Mouse (Mus musculus): ENCODE measurements at regions not wholly inside any gene's neighbourhood (a gene's known extent, or its start where the extent isn't known, plus 50 kb on each side); places are given as distances from the start of the nearest gene placed in this dataset.

- DNase-seq (ENCODE audit: low spot score) = no peak
- Histone ChIP-seq H3K36me3 (no peaks in the 10 kb centered on the region), H3K4me1 (peaks cover 37% of the 10 kb centered on the region), H3K9me3 (replicated peaks) (no peaks in the 10 kb centered on the region), H3K4me3 (peak overlapping the region; percentile 52; the same call in 1 of the 2 replicates), H3K27ac (replicated peaks) (peak overlapping the region; percentile 75; the same call in 1 of the 2 replicates), H3K27me3 (ENCODE audit: low read depth, poor library complexity, severe bottlenecking) (peaks cover 10% of the 10 kb centered on the region)
- 86% methylated on average over 2 of the region's 2 CpGs for WGBS
Observed at GRCm38 (mm10) chr2:57617258-57617657, 379.8 kb downstream of the Gpd2 start.

DNA sequence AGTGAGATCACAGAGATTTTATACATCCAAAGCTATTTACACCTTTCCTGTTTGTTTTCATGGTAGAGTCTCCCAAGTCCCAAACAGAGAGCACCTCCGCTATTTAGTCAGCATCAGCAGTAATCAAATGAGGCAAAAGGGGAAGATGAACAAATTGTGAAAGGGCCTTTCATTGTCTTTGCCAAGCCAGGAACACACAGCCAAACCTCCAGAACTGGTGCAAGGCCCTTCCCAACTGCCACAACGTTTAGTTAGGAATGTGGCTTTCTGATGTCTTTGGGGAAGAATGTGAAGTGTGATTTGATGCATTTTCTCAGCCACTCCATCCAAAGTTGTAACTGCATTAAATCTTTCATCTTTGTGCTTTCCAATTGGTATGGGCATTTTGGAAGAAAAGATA lies 353.6 kb upstream of the Galnt5 start:
- 73% methylated on average over 2 of the region's 2 CpGs for WGBS
- H3K4me3 ChIP-seq = no peak overlapping the region
- H3K27ac ChIP-seq (replicated peaks) = no peak overlapping the region
- H3K9me3 ChIP-seq (replicated peaks) = no peaks in the 10 kb centered on the region
- H3K27me3 ChIP-seq (ENCODE audit: low read depth, poor library complexity, severe bottlenecking) = no peaks in the 10 kb centered on the region
- H3K4me1 ChIP-seq = no peaks in the 10 kb centered on the region
- no peaks in the 10 kb centered on the region for H3K36me3 ChIP-seq
- DNase-seq (ENCODE audit: low spot score) = no peak

DNA sequence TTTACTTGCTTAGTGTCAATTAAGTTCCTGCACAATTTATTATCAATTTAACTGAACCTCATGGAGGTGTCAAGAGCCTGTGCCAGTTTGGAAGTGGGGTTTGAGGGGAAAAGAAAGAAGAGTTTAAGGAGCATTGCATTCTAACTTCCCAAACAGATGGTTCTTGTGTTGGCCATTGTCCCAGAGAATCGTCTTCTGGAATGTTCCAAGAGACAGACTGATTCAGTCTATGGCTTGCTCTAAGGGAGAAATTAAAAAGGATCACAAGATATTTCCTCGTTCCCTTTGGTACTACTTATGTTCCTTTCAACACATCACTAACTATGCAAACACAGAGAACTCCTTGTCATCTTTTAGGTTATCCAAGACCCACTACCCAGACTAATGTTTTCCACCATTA lies 353.1 kb upstream of the Galnt5 start:
- 88% methylated on average over 2 of the region's 2 CpGs for WGBS
- no peaks in the 10 kb centered on the region for H3K27me3 ChIP-seq (ENCODE audit: low read depth, poor library complexity, severe bottlenecking)
- H3K4me1 ChIP-seq = no peaks in the 10 kb centered on the region
- no peak for DNase-seq (ENCODE audit: low spot score)
- no peaks in the 10 kb centered on the region for H3K9me3 ChIP-seq (replicated peaks)
- no peaks in the 10 kb centered on the region for H3K36me3 ChIP-seq
- no peak overlapping the region for H3K4me3 ChIP-seq
- H3K27ac ChIP-seq (replicated peaks) = no peak overlapping the region

DNA sequence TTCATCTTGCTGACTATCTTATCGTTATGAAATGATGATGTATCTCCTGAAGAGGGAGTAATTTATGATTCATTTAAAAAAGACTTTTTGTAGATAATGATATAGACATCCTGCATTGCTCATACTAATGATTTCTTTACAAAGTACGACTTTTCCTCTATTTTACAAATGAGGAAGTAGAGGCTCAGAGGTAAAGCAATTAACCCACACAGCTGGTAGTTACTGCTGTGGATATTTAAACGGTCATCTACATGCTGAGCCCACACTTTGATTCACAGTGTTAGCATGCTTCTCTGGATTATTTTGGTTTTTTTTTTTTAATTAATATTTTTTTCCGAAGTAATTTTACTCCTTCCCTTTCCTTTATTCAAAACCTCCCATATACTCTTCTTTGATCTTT lies 348.7 kb upstream of the Galnt5 start:
- DNase-seq (ENCODE audit: low spot score) = no peak
- Histone ChIP-seq H3K27ac (replicated peaks) (no peak overlapping the region), H3K4me3 (no peak overlapping the region), H3K4me1 (no peaks in the 10 kb centered on the region), H3K27me3 (ENCODE audit: low read depth, poor library complexity, severe bottlenecking) (no peaks in the 10 kb centered on the region), H3K9me3 (replicated peaks) (no peaks in the 10 kb centered on the region), H3K36me3 (no peaks in the 10 kb centered on the region)
- WGBS = 91% methylated on average over 4 of the region's 4 CpGs

DNA sequence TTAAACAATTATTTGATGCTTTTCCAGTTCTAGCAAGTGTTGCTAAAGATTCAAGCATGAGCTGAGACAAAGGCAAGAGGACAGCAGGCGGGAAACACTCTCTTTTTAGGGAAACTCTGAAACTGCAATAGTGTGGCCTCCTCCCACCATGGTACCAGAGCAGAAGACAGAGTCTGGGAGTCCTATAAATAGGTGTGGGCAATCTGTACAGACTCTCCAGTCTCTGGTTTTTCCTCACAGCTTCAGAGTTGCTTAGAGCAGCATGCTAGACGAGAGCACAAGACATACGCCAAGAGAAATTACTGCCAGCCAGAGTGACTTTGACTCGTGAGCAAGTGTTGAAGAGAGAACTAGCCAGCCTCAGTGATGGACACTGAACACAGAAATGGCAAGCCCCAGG lies 340.3 kb upstream of the Galnt5 start:
- no peaks in the 10 kb centered on the region for H3K36me3 ChIP-seq
- no peak for DNase-seq (ENCODE audit: low spot score)
- 89% methylated on average over 4 of the region's 4 CpGs for WGBS
- no peaks in the 10 kb centered on the region for H3K9me3 ChIP-seq (replicated peaks)
- H3K4me1 ChIP-seq = no peaks in the 10 kb centered on the region
- no peaks in the 10 kb centered on the region for H3K27me3 ChIP-seq (ENCODE audit: low read depth, poor library complexity, severe bottlenecking)
- H3K4me3 ChIP-seq = no peak overlapping the region
- no peak overlapping the region for H3K27ac ChIP-seq (replicated peaks)

GRCm38 (mm10) chr2:57661838-57662237 lies 335.8 kb upstream of the Galnt5 start:
- no peak overlapping the region for H3K27ac ChIP-seq (replicated peaks)
- H3K9me3 ChIP-seq (replicated peaks) = no peaks in the 10 kb centered on the region
- H3K4me1 ChIP-seq = no peaks in the 10 kb centered on the region
- no peaks in the 10 kb centered on the region for H3K36me3 ChIP-seq
- 81% methylated on average over 1 of the region's 1 CpGs for WGBS
- DNase-seq (ENCODE audit: low spot score) = no peak
- H3K27me3 ChIP-seq (ENCODE audit: low read depth, poor library complexity, severe bottlenecking) = no peaks in the 10 kb centered on the region
- no peak overlapping the region for H3K4me3 ChIP-seq

DNA sequence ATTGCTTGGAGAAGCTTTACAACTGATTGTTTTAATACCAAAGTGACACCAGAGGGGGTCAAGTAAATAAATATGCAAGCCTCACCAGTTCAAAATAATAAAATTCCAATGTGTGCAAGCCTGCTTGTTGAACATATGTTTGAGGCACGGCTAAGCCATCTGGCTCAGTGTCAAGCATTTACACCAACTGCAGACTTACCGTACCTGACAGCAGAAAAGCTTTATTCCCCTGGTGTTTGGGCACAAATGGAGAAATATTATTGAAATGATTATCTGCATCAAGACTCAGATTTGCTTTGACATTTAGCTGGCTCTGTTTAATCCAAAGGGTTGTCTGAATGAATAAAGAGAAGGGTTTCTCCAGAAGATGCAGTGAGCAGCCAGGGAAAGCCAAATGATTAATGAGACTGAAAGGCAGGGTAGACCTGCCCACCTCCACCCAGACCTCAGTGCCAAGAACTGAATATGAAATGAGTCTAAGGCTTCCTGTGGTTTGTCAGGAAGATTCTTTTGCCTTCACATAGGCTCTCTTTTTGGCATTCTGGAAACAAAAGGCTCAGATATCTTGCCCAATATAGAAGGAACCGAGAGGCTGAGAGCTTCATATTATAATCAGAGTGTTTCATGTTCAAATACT lies 325.6 kb upstream of the Galnt5 start:
- Histone ChIP-seq H3K27me3 (ENCODE audit: low read depth, poor library complexity, severe bottlenecking) (no peaks in the 10 kb centered on the region), H3K4me1 (no peaks in the 10 kb centered on the region), H3K27ac (replicated peaks) (no peak overlapping the region), H3K9me3 (replicated peaks) (no peaks in the 10 kb centered on the region), H3K36me3 (no peaks in the 10 kb centered on the region), H3K4me3 (no peak overlapping the region)
- DNase-seq (ENCODE audit: low spot score) = no peak
- WGBS = 86% methylated on average over 3 of the region's 3 CpGs

- no peak overlapping the region for H3K27ac ChIP-seq (replicated peaks)
- H3K9me3 ChIP-seq (replicated peaks) = no peaks in the 10 kb centered on the region
- DNase-seq (ENCODE audit: low spot score) = no peak
- no peaks in the 10 kb centered on the region for H3K27me3 ChIP-seq (ENCODE audit: low read depth, poor library complexity, severe bottlenecking)
- no peaks in the 10 kb centered on the region for H3K36me3 ChIP-seq
- H3K4me3 ChIP-seq = no peak overlapping the region
- 83% methylated on average over 3 of the region's 3 CpGs for WGBS
- H3K4me1 ChIP-seq = no peaks in the 10 kb centered on the region
Observed at GRCm38 (mm10) chr2:57689877-57690276, 307.8 kb upstream of the Galnt5 start.

DNA sequence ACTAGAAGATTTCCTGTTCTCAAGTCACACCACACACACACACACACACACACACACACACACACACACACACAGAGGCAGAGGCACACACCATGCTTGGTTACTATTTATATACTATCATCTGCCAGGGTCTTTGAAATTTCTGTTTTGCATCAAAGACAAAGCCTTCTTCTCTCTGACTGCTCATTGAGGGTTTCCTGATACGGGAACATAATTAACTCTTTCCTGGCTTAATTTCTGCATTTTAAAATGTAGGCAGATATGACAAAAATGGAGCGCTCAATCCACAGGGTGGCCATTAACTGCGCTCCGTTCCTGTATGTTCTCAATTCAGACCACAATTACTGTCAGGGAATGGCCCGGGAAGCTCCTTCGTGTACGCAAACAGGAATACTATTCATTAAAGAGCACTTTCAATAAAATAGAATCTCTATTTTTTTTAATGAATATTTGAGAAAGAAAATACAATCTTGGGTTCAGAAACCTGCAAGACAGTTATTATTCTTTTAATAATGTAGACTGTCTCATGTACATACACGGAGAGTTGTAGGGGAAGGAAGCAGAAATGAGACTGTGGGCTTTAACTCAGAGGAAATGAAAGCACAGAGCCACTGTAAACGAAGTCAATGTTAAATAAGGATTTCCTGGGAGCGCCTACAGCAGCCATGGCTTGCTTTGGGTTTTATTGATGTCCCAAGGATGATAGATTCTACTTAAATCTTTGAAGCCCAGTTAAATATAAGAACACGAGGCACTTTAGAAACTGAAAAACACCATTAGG lies 300.5 kb upstream of the Galnt5 start:
- Histone ChIP-seq H3K36me3 (no peaks in the 10 kb centered on the region), H3K27me3 (ENCODE audit: low read depth, poor library complexity, severe bottlenecking) (peaks cover 38% of the 10 kb centered on the region), H3K27ac (replicated peaks) (no peak overlapping the region), H3K4me3 (no peak overlapping the region), H3K9me3 (replicated peaks) (no peaks in the 10 kb centered on the region), H3K4me1 (peaks cover 29% of the 10 kb centered on the region)
- 67% methylated on average over 11 of the region's 11 CpGs for WGBS
- DNase-seq (ENCODE audit: low spot score) = no peak

GRCm38 (mm10) chr2:57698659-57699061 lies 299.0 kb upstream of the Galnt5 start:
- 6% methylated on average over 11 of the region's 11 CpGs for WGBS
- Histone ChIP-seq H3K4me1 (peaks cover 29% of the 10 kb centered on the region), H3K4me3 (peak overlapping the region; percentile 46), H3K9me3 (replicated peaks) (no peaks in the 10 kb centered on the region), H3K27me3 (ENCODE audit: low read depth, poor library complexity, severe bottlenecking) (peaks cover 45% of the 10 kb centered on the region), H3K27ac (replicated peaks) (peak overlapping the region; percentile 63), H3K36me3 (no peaks in the 10 kb centered on the region)
- DNase-seq (ENCODE audit: low spot score) = peak; percentile 60

GRCm38 (mm10) chr2:57699226-57699625 lies 298.5 kb upstream of the Galnt5 start:
- Histone ChIP-seq H3K36me3 (no peaks in the 10 kb centered on the region), H3K27me3 (ENCODE audit: low read depth, poor library complexity, severe bottlenecking) (peaks cover 46% of the 10 kb centered on the region), H3K9me3 (replicated peaks) (no peaks in the 10 kb centered on the region), H3K27ac (replicated peaks) (peak overlapping the region; percentile 30), H3K4me3 (peak overlapping the region; percentile 46), H3K4me1 (peaks cover 29% of the 10 kb centered on the region)
- no peak for DNase-seq (ENCODE audit: low spot score)
- 33% methylated on average over 4 of the region's 4 CpGs for WGBS

DNA sequence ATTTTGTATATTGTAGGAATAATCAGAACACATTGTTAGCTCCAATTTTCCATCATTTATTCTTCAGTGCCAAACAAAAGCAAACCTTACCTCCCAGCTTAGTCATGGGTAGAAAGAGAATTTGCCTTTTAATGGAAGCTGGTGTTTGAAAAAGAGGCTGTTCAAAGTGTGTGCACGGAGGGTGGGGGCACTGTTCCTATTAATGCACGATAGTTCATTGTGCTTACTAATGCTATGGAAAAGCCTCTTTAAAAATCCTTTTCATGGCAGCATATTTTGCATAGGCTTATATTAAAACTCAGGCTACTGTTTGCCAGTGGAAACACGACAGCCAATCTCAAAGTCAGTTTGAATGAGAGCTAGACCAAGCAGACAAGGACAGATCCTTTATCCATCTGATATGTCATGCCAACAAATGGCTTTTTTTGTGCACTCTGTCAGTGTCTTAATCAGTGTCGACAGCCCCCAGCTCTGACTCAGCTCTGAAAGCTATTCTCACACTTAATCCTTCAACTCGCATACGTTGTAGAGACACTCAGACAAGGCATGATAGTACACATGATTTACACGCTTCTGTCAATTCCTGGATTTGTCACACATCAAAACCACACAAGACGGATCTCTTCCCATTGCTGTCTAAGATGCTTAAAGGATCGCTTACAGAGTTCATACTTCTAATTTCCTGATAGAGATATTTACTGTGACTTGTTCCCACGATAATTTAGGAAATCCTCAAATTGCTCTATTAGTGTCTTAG lies 280.8 kb upstream of the Galnt5 start:
- Histone ChIP-seq H3K4me1 (peaks cover 15% of the 10 kb centered on the region), H3K36me3 (no peaks in the 10 kb centered on the region), H3K4me3 (no peak overlapping the region), H3K9me3 (replicated peaks) (no peaks in the 10 kb centered on the region), H3K27ac (replicated peaks) (no peak overlapping the region), H3K27me3 (ENCODE audit: low read depth, poor library complexity, severe bottlenecking) (peaks cover 74% of the 10 kb centered on the region)
- DNase-seq (ENCODE audit: low spot score) = peak; percentile 39
- WGBS = 41% methylated on average over 10 of the region's 10 CpGs

Measured in midbrain, embryonic 10.5 days (tissue).